Mouse (Mus musculus) embryonic facial prominence, embryonic 13.5 days (tissue): ENCODE measurements around the gene Dock6. TPM values are rescaled to one million over a fixed set of nuclear protein-coding genes. Genes with fewer than 3 reads are reported as not detected.
"Not testable (repeated sequence)": the region's sequence is repeated elsewhere in the genome, so short reads cannot be mapped to it uniquely, and the experiment has no call there.

Experiments
- ATAC-seq: fragments of 200-750 bp; cut with Nextera tagmentation; 2 replicates; pipeline ENCODE4 v1.8.0; 2017; ENCODE audit warnings: low read depth; ENCODE audit not compliant: insufficient number of reproducible peaks, insufficient read depth, low FRiP score, low TSS enrichment
- H3K27ac ChIP-seq: fragments of 300-500 bp; sonication (generic); 2 replicates; pipeline ENCODE4 v1.5.1; 2015; ENCODE audit warnings: moderate library complexity, mild to moderate bottlenecking, inconsistent platforms
- H3K27me3 ChIP-seq: fragments of 300-500 bp; sonication (generic); 2 replicates; pipeline ENCODE4 v1.6.1; 2015; ENCODE audit warnings: mild to moderate bottlenecking, inconsistent platforms
- H3K36me3 ChIP-seq: fragments of 300-500 bp; sonication (generic); 2 replicates; pipeline ENCODE4 v1.6.1; 2015; ENCODE audit warnings: mild to moderate bottlenecking, inconsistent platforms
- H3K4me1 ChIP-seq: fragments of 300-500 bp; sonication (generic); 2 replicates; pipeline ENCODE4 v1.6.1; 2015; ENCODE audit warnings: inconsistent platforms
- H3K4me2 ChIP-seq: fragments of 300-500 bp; sonication (generic); 2 replicates; pipeline ENCODE4 v1.6.1; 2015; ENCODE audit warnings: moderate library complexity, mild to moderate bottlenecking, inconsistent platforms
- H3K4me3 ChIP-seq: fragments of 300-500 bp; sonication (generic); 2 replicates; pipeline ENCODE4 v1.5.1; 2015; ENCODE audit warnings: mild to moderate bottlenecking, inconsistent platforms
- H3K9ac ChIP-seq: fragments of 300-500 bp; sonication (generic); 2 replicates; pipeline ENCODE4 v1.6.1; 2015; ENCODE audit warnings: mild to moderate bottlenecking, inconsistent platforms
- H3K9me3 ChIP-seq: fragments of 300-500 bp; sonication (generic); 2 replicates; pipeline ENCODE4 v1.6.1; 2016; ENCODE audit warnings: inconsistent platforms
- WGBS: fragments of 180-500 bp; shearing (Covaris S2); methylation state at CpG from one replicate; pipeline ENCODE4 v1.1.7; 2015; ENCODE audit warnings: mixed read lengths; 5-methylcytosine and 5-hydroxymethylcytosine counted together
- polyA plus RNA-seq: library from polyadenylated mRNA; unstranded; fragments of >200 nt; fragmentation: Nextera tagmentation; extraction: Ambion mirVana; gene quantifications from 2 replicates; pipeline ENCODE4 v1.2.1, GENCODE M21; 2015

Dock6 gene
- polyA plus RNA-seq, 1 experiment from 2014 or later: 29.2 TPM

GRCm38 (mm10) chr9:21803986-21804644 lies 48.3 kb downstream of the Dock6 start:
- peaks cover 15% of the 10 kb centered on the region for H3K36me3 ChIP-seq
- H3K27me3 ChIP-seq: no peaks in the 10 kb centered on the region
- WGBS: 43% methylated on average over 13 of the region's 13 CpGs
- no peak overlapping the region for H3K4me3 ChIP-seq
- H3K9ac ChIP-seq: no peak overlapping the region
- peak overlapping the region; percentile 13; the same call in 1 of the 2 replicates for H3K27ac ChIP-seq
- H3K4me2 ChIP-seq: peak overlapping the region; percentile 39
- no peaks in the 10 kb centered on the region for H3K9me3 ChIP-seq
- peaks cover 10% of the 10 kb centered on the region for H3K4me1 ChIP-seq
- ATAC-seq: peak; percentile 80

DNA sequence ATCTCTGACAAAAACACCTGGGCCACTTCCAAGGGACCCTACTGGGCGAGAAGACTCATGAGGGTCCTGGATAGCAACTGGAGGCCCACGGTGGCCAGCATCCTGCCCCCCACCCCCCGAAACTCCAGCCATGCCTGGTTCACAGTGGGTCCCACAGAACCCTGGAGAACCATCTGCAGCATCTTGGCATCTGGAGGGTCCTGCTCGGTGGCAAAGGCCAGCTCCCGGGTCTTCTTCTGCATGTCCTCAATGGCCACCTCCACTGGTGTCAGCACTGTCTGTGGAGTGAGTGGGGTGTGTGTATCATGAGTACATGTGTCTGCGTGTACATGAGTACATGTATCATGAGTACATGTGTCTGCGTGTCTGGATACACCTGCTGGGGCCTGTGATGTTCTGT lies 50.8 kb downstream of the Dock6 start:
- 92% methylated on average over 7 of the region's 7 CpGs for WGBS
- Histone ChIP-seq H3K9ac (no peak overlapping the region), H3K36me3 (peaks cover 15% of the 10 kb centered on the region), H3K4me1 (peaks cover 26% of the 10 kb centered on the region), H3K27me3 (no peaks in the 10 kb centered on the region), H3K4me3 (no peak overlapping the region), H3K27ac (no peak overlapping the region), H3K4me2 (no peak overlapping the region), H3K9me3 (no peaks in the 10 kb centered on the region)
- ATAC-seq: no peak

DNA sequence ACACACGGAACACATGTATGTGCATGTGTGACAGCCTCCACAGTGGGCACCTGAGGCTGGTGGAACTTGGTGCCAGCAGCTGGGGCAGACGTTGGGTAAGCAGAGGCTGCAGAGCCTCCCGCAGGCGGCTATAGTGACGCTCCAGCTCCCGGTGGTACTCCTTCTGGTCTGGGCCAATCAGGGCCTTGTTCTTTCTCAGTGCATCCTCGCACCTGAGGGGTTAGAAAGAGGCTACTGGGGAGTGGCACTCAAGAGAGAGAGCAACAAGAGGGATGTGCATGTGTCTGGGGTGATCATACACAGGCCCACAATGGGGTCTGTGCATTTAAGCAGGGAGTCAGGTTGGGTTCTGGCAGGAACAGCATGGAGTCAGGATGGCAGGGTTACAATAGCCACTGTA lies 51.3 kb downstream of the Dock6 start:
- Histone ChIP-seq H3K4me3 (no peak overlapping the region), H3K36me3 (peaks cover 15% of the 10 kb centered on the region), H3K4me2 (no peak overlapping the region), H3K9me3 (no peaks in the 10 kb centered on the region), H3K4me1 (peaks cover 31% of the 10 kb centered on the region), H3K27me3 (no peaks in the 10 kb centered on the region), H3K9ac (no peak overlapping the region), H3K27ac (no peak overlapping the region)
- no peak for ATAC-seq
- 74% methylated on average over 7 of the region's 7 CpGs for WGBS

DNA sequence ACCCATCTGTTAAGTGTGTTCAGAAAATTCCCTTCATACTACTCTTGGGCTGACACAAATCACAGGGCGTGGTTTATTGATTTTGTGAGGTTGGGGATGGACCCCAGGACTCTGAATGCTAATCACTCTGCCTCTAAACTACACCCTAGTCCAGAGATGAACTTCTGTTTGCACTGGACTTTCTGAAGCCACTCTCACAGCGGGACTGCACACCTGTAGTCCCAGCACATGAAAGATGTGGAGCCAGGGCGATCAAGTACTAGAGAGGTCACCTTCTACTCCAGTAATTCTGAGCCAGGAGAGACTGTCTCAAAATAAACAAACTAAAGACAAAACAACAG lies 53.5 kb downstream of the Dock6 start:
- H3K4me1 ChIP-seq: peaks cover 33% of the 10 kb centered on the region
- peaks cover 33% of the 10 kb centered on the region for H3K36me3 ChIP-seq

GRCm38 (mm10) chr9:21798345-21799009 lies 54.0 kb downstream of the Dock6 start, which contains the start of gene Kank2:
Gene Kank2, minus strand, starts transcription at chr9:21798744.
- WGBS: under 1% methylated on average over 52 of the region's 52 CpGs
- H3K9me3 ChIP-seq: no peaks in the 10 kb centered on the region
- H3K4me2 ChIP-seq: peak within 1 kb of the TSS; percentile 75
- peak within 1 kb of the TSS; percentile 95 for H3K27ac ChIP-seq
- H3K4me1 ChIP-seq: peaks cover 30% of the 10 kb centered on the region
- H3K4me3 ChIP-seq: peak within 1 kb of the TSS; percentile 83
- peak; percentile 74 for ATAC-seq
- H3K36me3 ChIP-seq: peaks cover 38% of the 10 kb centered on the region
- H3K9ac ChIP-seq: peak within 1 kb of the TSS; percentile 90
- no peaks in the 10 kb centered on the region for H3K27me3 ChIP-seq

More for the DNA sequence above, 53.5 kb downstream of the Dock6 start:
- H3K9me3 ChIP-seq: no peaks in the 10 kb centered on the region
- WGBS: 53% methylated on average over 3 of the region's 3 CpGs
- peak overlapping the region; percentile 95 for H3K27ac ChIP-seq
- H3K9ac ChIP-seq: peak overlapping the region; percentile 90; the same call in 1 of the 2 replicates
- ATAC-seq: no peak
- H3K4me3 ChIP-seq: peak overlapping the region; percentile 83
- no peaks in the 10 kb centered on the region for H3K27me3 ChIP-seq
- H3K4me2 ChIP-seq: peak overlapping the region; percentile 75

- peaks cover 44% of the 10 kb centered on the region for H3K36me3 ChIP-seq
- H3K27me3 ChIP-seq: no peaks in the 10 kb centered on the region
- under 1% methylated on average over 26 of the region's 26 CpGs for WGBS
- no peaks in the 10 kb centered on the region for H3K9me3 ChIP-seq
- peaks cover 34% of the 10 kb centered on the region for H3K4me1 ChIP-seq
- peak overlapping the region; percentile 90 for H3K9ac ChIP-seq
- peak overlapping the region; percentile 83 for H3K4me3 ChIP-seq
- H3K4me2 ChIP-seq: peak overlapping the region; percentile 75
- peak overlapping the region; percentile 95 for H3K27ac ChIP-seq
- ATAC-seq: peak; percentile 34
Measured at GRCm38 (mm10) chr9:21797921-21798344, 54.5 kb downstream of the Dock6 start.

DNA sequence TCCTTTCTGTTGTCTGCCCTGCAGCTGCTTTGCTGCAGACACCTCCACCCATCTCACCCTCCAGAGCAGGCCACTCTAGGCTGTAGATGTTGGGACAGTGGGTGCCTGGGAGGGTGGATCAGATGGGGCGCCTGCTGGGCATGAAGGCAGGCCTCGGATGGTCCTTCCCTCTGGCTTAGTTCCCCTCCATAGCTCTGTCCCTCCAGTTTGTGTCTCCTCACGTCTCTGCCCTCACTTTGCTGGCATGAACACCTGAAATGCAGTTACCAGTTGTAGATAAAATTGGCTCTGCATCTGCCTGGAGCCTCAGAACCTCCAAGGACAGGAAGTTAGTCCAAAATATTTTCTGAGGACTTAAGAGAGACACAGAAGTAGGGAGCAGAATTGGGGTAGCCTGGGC lies 55.5 kb downstream of the Dock6 start:
- Histone ChIP-seq H3K4me3 (peak overlapping the region; percentile 83), H3K4me2 (peak overlapping the region; percentile 75), H3K4me1 (peaks cover 45% of the 10 kb centered on the region), H3K9me3 (no peaks in the 10 kb centered on the region), H3K36me3 (peaks cover 53% of the 10 kb centered on the region), H3K27ac (peak overlapping the region; percentile 95), H3K27me3 (no peaks in the 10 kb centered on the region), H3K9ac (peak overlapping the region; percentile 90)
- ATAC-seq: no peak
- WGBS: 54% methylated on average over 3 of the region's 3 CpGs

DNA sequence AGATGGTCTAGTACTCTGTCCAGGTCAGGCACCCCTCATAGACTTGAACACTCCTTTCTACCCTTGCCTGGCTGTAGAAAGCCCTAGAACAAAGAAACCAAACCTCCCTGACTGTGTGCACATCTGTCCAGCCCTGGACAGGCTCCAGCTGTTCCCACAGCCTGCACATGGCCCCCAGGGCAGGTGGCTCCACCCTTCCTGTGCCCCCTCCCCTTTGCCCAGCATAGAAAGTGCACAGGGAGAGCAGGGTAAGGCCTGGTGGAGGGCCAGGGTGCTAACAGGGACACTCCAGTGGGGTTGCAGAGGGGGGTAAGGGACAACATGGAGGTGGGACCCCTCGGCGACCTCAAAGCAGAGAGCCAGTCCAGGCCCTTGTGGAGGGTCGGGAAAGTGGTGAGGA lies 56.2 kb downstream of the Dock6 start:
- H3K9me3 ChIP-seq: no peaks in the 10 kb centered on the region

DNA sequence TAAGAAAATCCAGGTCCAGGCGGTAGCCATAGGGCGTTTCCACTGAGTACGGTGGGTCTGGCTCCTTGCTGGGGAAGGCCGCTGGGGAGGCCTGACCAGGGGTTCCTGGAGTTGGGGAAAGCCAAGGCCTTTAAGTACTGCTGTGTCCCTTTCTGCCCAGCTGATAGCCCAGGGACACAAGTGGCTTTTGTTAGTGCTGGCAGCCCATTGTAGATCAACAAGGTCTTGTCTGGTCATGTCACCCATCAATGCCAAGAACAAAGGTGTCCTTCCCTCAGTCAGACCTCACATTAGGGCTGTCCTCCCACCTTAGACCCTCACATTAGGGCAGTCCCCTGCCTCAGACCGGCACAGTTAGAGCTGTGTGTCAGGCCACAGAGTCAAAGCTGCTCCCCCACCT lies 56.9 kb downstream of the Dock6 start:
- H3K27ac ChIP-seq: peak overlapping the region; percentile 95
- 64% methylated on average over 5 of the region's 5 CpGs for WGBS
- peaks cover 54% of the 10 kb centered on the region for H3K36me3 ChIP-seq
- no peak for ATAC-seq
- H3K4me1 ChIP-seq: peaks cover 51% of the 10 kb centered on the region
- peak overlapping the region; percentile 75 for H3K4me2 ChIP-seq
- H3K27me3 ChIP-seq: no peaks in the 10 kb centered on the region
- H3K9ac ChIP-seq: peak overlapping the region; percentile 90
- H3K4me3 ChIP-seq: peak overlapping the region; percentile 83
- no peaks in the 10 kb centered on the region for H3K9me3 ChIP-seq

More for the DNA sequence above, 56.2 kb downstream of the Dock6 start:
- Histone ChIP-seq H3K4me3 (peak overlapping the region; percentile 83), H3K4me1 (peaks cover 51% of the 10 kb centered on the region), H3K9ac (peak overlapping the region; percentile 90), H3K27ac (peak overlapping the region; percentile 95), H3K4me2 (peak overlapping the region; percentile 75), H3K36me3 (peaks cover 54% of the 10 kb centered on the region), H3K27me3 (no peaks in the 10 kb centered on the region)
- 27% methylated on average over 3 of the region's 3 CpGs for WGBS
- no peak for ATAC-seq

DNA sequence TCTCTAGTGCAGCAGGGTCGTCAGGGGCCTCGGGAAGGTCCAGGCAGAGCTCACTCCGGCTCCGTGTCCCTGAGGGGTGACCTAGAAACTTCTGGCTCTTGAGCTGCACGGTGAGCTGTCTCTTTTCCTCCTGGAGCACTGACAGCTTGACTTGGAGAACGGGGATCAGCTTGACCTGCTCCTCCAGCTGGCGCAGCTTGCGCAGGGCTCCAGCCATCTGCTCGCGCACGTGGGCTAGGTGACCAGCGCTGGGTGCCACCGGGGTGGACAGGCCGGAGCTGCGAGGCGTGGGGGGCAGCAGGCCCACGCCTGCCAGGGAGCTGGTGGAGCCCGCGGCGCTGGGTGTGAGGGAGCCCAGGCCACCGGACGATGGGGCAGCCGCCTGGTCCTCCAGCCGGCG lies 57.5 kb downstream of the Dock6 start:
- no peak overlapping the region for H3K9ac ChIP-seq

DNA sequence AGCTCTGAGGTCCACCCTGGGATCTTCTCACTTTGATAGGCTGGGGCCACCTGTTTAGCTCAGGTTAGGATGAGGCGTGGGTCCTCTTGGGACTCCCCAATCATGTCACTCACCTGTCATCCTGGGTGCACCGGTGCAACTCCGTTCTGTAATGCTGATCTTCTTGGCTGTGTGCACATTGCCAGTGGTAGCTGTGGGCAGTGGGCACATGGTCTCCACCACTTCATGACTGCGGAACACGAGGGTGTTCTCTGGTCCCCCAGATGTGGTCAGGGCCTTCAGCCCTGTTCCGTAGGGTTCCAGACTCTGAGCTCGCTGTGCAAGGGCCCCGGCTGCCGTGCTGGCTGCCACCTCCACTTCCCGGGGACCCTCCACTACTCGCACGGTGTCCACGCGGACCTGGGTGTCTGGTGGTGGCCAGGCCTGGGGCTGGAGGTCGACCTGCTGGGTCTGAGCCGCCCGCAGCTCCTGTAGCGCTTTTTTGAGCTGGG lies 58.0 kb downstream of the Dock6 start:
- peaks cover 64% of the 10 kb centered on the region for H3K36me3 ChIP-seq
- H3K4me3 ChIP-seq: no peak overlapping the region
- WGBS: 95% methylated on average over 18 of the region's 18 CpGs
- H3K9me3 ChIP-seq: no peaks in the 10 kb centered on the region
- no peak overlapping the region; the same call in 1 of the 2 replicates for H3K9ac ChIP-seq
- peaks cover 58% of the 10 kb centered on the region for H3K4me1 ChIP-seq
- no peak overlapping the region for H3K27ac ChIP-seq
- ATAC-seq: no peak
- H3K4me2 ChIP-seq: no peak overlapping the region
- no peaks in the 10 kb centered on the region for H3K27me3 ChIP-seq

More for the DNA sequence above, 57.5 kb downstream of the Dock6 start:
- no peak for ATAC-seq
- peaks cover 59% of the 10 kb centered on the region for H3K36me3 ChIP-seq
- no peaks in the 10 kb centered on the region for H3K27me3 ChIP-seq
- H3K4me1 ChIP-seq: peaks cover 58% of the 10 kb centered on the region
- H3K4me2 ChIP-seq: peak overlapping the region; percentile 75; the same call in 1 of the 2 replicates
- H3K9me3 ChIP-seq: no peaks in the 10 kb centered on the region
- 94% methylated on average over 25 of the region's 25 CpGs for WGBS
- no peak overlapping the region for H3K4me3 ChIP-seq
- H3K27ac ChIP-seq: no peak overlapping the region

DNA sequence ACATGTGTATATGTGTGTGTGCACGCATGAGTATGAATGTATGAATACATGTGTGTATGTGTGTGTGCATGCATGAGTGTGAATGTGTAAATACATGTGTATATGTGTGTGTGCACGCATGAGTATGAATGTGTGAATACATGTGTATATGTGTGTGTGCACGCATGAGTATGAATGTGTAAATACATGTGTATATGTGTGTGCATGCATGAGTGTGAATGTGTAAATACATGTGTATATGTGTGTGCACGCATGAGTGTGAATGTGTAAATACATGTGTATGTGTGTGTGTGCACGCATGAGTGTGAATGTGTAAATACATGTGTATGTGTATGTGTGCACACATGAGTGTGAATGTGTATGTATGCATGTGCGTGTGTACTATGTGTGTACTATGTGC lies 58.9 kb downstream of the Dock6 start:
- H3K27me3 ChIP-seq, ATAC-seq: not testable (repeated sequence)

More for the DNA sequence above, 58.9 kb downstream of the Dock6 start:
- H3K27ac ChIP-seq, H3K9me3 ChIP-seq, H3K4me2 ChIP-seq, H3K9ac ChIP-seq, H3K4me3 ChIP-seq: not testable (repeated sequence)
- Histone ChIP-seq H3K36me3 (peaks cover 73% of the 10 kb centered on the region), H3K4me1 (peaks cover 52% of the 10 kb centered on the region)
- WGBS: 96% methylated on average over 6 of the region's 6 CpGs
